Mouse (Mus musculus): ENCODE results near the gene Rab27a.

The Rab27a gene

GRCm38 (mm10) chr9:73044146-73045079 is at the start of gene Rab27a:
TSS of gene Rab27a (plus strand) at chr9:73044854.
- DNase-seq (ENCODE audit: low read depth): peak; percentile 95

- no peak for DNase-seq (ENCODE audit: low read depth)
Measured at GRCm38 (mm10) chr9:72996167-72996566, 48.5 kb upstream of the Rab27a start.

DNA sequence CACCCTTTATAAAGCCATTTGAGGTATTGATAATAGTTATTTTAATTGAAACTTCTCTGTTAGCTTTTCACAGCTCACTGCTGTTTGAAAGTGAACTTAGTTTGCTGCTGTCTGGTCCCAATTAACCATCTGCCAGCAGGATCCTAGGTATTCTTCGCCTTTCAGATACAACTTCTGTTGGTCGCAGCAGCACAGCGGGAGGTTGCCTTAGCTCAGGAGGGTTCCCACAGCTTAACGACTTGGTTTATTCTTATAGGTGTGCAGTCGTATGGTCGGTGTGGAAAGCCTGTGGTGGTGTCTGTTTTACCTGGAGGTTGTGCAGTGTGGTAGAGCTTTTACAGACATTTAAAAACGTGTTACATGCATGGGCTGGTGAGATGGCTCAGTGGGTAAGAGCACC is 47.8 kb upstream of the Rab27a start:
- no peak for DNase-seq (ENCODE audit: low read depth)

GRCm38 (mm10) chr9:73000487-73000886 is 44.2 kb upstream of the Rab27a start:
- DNase-seq (ENCODE audit: low read depth): peak; percentile 22

GRCm38 (mm10) chr9:73001314-73002011 is 43.2 kb upstream of the Rab27a start:
- no peak for DNase-seq (ENCODE audit: low read depth)

- DNase-seq (ENCODE audit: low read depth): no peak
Measured at GRCm38 (mm10) chr9:73002177-73002576, 42.5 kb upstream of the Rab27a start.

GRCm38 (mm10) chr9:73004076-73004475 is 40.6 kb upstream of the Rab27a start:
- DNase-seq (ENCODE audit: low read depth): no peak

DNA sequence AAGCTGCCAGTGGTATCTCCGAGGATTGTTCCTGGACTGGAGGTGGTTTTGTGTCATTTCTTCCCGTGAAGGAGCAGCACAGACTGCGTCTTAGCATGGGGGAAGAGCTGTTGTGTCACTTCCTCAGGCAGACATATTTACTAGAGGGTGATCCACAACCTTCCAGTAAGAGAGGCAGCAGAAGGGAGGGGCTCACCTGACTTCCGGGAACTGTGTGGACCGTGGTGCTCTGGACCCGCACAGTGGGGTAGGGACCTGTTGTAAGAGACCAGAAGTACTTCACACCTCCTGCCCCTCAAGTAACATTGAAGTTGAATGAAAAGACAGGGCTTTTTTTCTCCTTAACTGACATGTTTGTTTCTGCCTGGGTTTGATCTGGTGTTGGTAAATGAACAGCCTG is 39.5 kb upstream of the Rab27a start:
- no peak for DNase-seq (ENCODE audit: low read depth)

DNA sequence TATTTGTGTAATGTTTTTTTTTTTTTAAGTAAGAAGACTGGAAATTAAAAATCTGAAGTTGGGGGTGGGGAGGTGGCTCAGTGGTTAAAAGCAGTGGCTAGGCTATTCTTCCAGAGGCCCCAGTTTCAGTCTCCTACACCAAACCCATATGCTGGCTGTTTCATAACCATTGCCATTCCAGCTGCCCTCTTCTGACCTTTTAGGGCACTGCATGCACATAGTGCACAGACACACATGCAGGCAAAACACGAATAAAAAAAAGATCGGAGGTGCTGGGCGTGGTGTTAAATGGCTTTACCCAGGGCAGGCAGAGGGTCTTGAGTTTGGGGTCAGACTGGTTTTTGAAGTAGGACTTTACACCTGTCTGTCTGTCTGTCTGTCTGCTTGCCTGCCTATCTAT is 38.5 kb upstream of the Rab27a start:
- peak; percentile 43 for DNase-seq (ENCODE audit: low read depth)

- DNase-seq (ENCODE audit: low read depth): no peak
Measured at GRCm38 (mm10) chr9:73008384-73008783, 36.3 kb upstream of the Rab27a start.

- DNase-seq (ENCODE audit: low read depth): peak; percentile 14
Measured at GRCm38 (mm10) chr9:73012629-73013028, 32.0 kb upstream of the Rab27a start.

DNA sequence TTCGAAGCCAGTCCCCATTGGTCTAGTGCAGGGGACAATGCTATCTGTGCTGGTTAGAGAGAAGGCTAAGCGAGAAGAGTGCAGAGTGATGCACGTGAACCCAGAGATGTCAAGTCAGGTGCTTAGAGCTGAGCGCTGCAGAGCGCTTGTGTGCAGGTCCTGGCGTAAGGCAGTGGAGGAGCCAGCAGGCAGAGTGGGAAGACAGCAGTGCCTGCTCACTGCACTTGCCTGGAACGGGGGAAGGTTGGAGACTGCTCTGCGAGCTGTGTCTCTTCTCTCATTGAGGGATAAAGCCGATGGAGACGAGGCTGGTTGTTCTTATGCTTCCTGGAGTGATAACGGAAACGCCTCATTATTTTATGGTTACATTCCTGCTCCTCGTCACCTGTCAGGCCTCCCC is 29.9 kb upstream of the Rab27a start:
- DNase-seq (ENCODE audit: low read depth): no peak

DNA sequence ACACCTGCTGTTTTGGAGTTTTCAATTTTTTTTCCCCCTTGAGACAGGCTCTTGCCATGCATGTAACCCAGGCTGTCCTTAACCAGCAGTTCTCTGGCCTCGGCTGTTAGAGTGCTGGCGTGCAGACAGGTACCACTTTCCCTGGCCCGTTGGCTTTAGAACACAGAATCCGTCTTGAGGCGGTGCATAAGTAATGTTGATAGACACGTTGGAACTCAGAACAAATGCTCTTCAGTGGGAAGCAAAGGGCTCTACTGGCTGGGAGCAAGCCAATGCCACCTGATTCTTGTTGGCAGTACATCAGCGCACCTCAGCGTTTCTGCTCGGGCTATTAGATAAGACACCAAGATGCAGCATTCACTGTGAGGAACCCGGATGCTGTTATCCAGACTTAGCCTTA is 24.8 kb upstream of the Rab27a start:
- DNase-seq (ENCODE audit: low read depth): no peak

DNA sequence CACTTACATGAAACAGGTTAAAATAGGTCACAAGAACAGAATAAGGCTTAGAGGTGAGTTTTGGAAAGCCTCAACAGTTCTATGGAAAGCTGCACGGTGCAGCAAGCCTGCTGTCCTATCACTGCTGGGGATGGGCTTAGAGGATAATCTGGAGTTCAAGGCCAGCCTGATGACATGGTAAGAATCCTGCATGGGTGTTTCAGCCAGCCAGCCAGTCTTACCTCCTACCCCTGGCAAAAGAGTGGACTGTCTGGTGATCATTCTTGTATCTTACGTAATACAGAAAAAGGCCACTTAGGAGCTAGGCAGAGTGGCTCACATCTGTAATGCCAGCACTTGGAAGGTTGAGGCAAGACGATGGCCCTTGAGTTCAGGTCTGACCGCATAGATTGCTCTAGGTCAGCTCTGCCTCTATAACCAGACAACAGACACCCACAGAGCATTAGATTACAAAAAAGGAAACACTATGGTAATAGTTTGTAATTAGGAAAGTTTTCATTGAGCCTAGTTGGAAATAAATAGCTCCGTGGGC is 24.0 kb upstream of the Rab27a start:
- no peak for DNase-seq (ENCODE audit: low read depth)

GRCm38 (mm10) chr9:73025818-73026636 is 18.6 kb upstream of the Rab27a start:
- DNase-seq (ENCODE audit: low read depth): no peak

GRCm38 (mm10) chr9:73030443-73030842 is 14.2 kb upstream of the Rab27a start:
- no peak for DNase-seq (ENCODE audit: low read depth)

- DNase-seq (ENCODE audit: low read depth): no peak
Measured at GRCm38 (mm10) chr9:73031421-73031820, 13.2 kb upstream of the Rab27a start.

DNA sequence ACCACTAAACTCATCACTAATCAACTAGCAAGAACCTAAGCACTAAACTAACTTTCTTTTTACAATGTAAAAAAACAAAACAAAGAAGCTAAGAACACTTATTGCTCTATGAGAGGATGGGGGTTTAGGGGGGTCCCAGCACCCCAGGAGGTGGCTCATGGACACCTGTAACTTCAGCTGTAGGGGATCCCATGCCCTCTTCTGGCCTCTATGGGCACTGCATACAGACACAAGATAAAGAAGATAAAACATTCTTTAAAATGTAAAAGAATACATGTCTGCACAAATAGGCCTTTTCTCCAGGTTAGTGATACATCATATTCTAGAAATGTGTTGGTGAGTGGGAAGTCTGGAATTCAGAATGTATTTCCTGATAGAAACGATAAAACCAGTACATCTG is 11.2 kb upstream of the Rab27a start:
- DNase-seq (ENCODE audit: low read depth): no peak

DNA sequence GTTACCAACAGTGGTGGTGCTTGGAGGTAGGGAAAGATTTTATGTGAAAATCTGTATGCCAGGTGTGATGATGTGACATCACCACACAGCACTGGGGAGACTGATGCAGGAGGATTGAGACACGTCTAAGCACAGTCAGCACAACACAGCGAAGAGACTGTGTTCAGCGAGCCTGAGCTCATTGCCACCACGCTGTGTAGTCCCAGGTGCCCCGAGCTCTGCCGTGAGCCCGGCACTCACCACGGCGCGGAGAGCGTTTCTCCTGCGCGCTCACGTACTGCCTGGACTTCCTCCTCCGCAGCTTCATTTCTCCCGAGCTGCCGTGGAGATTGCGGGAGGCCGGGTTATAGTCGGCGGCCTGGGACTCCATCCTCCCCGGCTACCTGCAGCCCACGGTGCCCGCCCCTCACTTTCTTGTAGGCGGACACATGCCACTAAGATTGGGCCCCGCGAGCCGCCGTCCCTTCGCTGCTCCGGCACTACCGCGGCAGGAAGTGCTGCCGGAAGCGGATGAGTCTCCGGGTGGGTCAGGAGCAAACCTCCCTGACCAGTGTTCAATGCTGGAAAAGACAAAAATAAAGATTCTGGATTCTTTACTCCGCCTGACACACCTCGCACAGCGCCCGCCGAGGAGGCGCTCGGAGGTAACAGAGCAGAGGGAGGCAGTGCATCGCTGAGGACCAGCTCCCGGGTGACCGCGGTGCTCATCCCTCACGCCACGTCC is 5.3 kb upstream of the Rab27a start:
- peak; percentile 93 for DNase-seq (ENCODE audit: low read depth)

GRCm38 (mm10) chr9:73040080-73040479 is 4.6 kb upstream of the Rab27a start, which contains the start of gene Pigb:
TSS of gene Pigb (minus strand) at chr9:73040378.
- no peak for DNase-seq (ENCODE audit: low read depth)

DNA sequence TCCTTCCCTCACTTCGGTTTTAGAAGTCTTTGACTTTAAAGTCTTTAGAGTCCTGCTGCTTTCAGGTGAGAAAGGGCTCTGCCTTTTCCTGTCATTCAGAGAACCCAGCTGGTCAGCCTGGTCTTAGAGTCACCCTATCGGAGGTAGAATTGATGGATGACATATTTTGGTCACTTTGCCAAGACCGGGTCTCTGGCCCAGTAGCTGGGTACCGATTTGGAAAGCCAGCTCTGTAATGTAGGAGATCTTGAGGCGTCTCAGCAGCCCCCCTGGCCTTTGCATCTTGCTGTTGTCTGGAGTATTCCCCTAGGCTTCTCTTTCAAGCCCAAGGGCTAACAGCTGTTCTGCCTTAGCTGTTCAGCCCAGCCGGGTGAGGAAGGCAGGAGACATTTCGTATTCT is 550 bp downstream of the Rab27a start:
- no peak for DNase-seq (ENCODE audit: low read depth)

Measured in induced T-regulatory cell, adult 2 months (primary cell).